Mouse (Mus musculus): Measurements from ENCODE around the gene Arrdc2. TPM values are rescaled to one million over a fixed set of nuclear protein-coding genes. Genes with fewer than 3 reads are reported as not detected.

The Arrdc2 gene
- polyA plus RNA-seq, 1 experiment: 49.9 TPM

DNA sequence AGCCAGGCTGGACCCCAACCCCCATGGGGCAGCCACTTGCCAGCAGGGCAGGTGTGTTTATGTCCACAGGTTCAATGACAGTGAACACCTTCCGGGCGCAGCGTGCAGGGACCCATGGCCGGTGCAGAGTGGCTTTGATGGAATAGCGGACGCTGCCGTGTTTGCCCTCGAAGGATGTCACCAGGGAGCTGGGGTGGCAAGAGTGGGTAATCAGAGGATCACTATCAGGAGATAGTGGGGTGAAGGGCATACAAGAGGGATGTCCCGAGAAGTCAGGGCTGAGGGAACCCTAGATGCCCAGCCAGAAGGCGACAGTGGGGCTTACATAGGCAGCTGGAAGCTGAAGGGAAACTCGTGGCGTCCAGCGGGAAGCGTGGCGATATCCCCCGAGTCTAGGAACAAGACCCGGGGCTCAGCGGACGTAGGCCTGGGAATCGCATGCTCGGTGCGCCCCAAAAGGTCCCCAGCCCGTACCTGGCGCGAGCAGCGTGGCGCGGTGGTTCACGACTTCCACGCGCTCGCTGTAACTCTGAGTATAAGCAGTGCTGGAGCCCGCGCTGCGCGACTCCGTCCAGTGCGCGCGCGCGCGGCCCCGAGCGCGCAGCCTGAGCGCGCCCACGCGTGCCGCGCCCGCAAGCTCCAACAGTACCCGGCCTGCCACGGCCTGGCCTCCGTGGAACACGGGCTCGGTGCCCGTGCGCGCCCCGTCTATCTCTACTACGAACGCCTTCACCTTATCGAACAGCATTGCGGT is 689 bp downstream of the Arrdc2 start:
- H3K4me3 ChIP-seq (ENCODE audit: low read depth, low read length): peak overlapping the region; percentile 72
- peak overlapping the region; percentile 87 for H3K27ac ChIP-seq (ENCODE audit: insufficient read depth, low read depth, low read length)
- TF ChIP-seq POLR2A (IDR thresholded peaks at IDR 0.05; ENCODE audit: low read depth, low read length) (no peak), CTCF (IDR thresholded peaks at IDR 0.05; ENCODE audit: extremely low read depth, insufficient read length, insufficient replicate concordance, low read depth, low read length) (no peak)
- H3K27me3 ChIP-seq (ENCODE audit: control insufficient read depth, insufficient read depth, low read length): no peaks in the 10 kb centered on the region
- 1% methylated on average over 66 of the region's 66 CpGs for WGBS
- peaks cover 11% of the 10 kb centered on the region for H3K4me1 ChIP-seq (ENCODE audit: control insufficient read depth, insufficient read depth, insufficient read length, low read length)
- H3K36me3 ChIP-seq (ENCODE audit: control insufficient read depth, insufficient read depth, low read length): peaks cover 9% of the 10 kb centered on the region; the same call in 1 of the 2 replicates

DNA sequence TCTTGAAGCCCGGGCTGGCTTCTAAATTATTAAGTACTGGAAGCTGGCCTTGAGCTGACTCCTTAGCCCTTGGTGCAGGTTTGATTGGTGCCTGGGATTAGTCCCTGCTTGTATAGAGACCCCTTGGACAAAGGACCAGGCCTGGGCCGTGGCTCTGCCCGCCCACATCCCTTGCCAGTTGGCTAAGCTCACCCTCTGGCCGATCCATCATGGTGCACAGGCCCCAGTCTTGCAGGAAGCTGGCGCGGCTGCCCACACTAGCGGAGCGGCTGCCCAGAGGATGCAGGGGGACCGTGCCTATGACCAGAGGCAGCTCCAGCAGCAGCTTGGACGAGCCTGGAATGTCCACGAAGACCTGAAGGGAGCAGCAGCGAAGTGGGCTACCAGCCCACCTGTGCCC is 2.9 kb downstream of the Arrdc2 start:
- Histone ChIP-seq H3K27me3 (ENCODE audit: control insufficient read depth, insufficient read depth, low read length) (no peaks in the 10 kb centered on the region), H3K36me3 (ENCODE audit: control insufficient read depth, insufficient read depth, low read length) (peaks cover 9% of the 10 kb centered on the region; the same call in 1 of the 2 replicates), H3K4me1 (ENCODE audit: control insufficient read depth, insufficient read depth, insufficient read length, low read length) (peaks cover 17% of the 10 kb centered on the region), H3K4me3 (ENCODE audit: low read depth, low read length) (no peak overlapping the region), H3K27ac (ENCODE audit: insufficient read depth, low read depth, low read length) (no peak overlapping the region)
- 90% methylated on average over 12 of the region's 12 CpGs for WGBS
- TF ChIP-seq POLR2A (IDR thresholded peaks at IDR 0.05; ENCODE audit: low read depth, low read length) (no peak), CTCF (IDR thresholded peaks at IDR 0.05; ENCODE audit: extremely low read depth, insufficient read length, insufficient replicate concordance, low read depth, low read length) (no peak)

DNA sequence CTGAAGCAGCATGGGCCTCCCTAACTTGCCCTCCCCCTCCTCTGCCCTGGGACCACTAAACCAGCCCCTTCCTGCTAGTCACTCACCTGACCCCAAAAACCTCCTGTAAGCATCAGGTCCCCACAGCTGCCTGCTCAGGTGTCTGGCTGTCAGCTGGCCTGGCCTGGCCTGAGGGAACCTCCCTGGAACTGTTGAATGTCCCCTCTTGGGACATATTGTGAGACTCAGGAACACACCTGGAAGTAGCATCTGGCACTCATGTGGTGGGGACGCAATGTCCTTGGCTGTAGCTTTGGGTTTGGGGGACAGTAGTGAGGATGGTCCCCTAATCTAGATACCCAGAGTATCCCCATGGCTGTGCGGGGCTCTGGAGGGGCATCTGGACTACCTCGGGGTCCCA is 5.4 kb downstream of the Arrdc2 start:
- H3K27ac ChIP-seq (ENCODE audit: insufficient read depth, low read depth, low read length): no peak overlapping the region
- TF ChIP-seq POLR2A (IDR thresholded peaks at IDR 0.05; ENCODE audit: low read depth, low read length) (no peak), CTCF (IDR thresholded peaks at IDR 0.05; ENCODE audit: extremely low read depth, insufficient read length, insufficient replicate concordance, low read depth, low read length) (no peak)
- 93% methylated on average over 3 of the region's 3 CpGs for WGBS
- no peak overlapping the region for H3K4me3 ChIP-seq (ENCODE audit: low read depth, low read length)
- H3K4me1 ChIP-seq (ENCODE audit: control insufficient read depth, insufficient read depth, insufficient read length, low read length): peaks cover 11% of the 10 kb centered on the region
- peaks cover 9% of the 10 kb centered on the region; the same call in 1 of the 2 replicates for H3K36me3 ChIP-seq (ENCODE audit: control insufficient read depth, insufficient read depth, low read length)
- no peaks in the 10 kb centered on the region for H3K27me3 ChIP-seq (ENCODE audit: control insufficient read depth, insufficient read depth, low read length)

DNA sequence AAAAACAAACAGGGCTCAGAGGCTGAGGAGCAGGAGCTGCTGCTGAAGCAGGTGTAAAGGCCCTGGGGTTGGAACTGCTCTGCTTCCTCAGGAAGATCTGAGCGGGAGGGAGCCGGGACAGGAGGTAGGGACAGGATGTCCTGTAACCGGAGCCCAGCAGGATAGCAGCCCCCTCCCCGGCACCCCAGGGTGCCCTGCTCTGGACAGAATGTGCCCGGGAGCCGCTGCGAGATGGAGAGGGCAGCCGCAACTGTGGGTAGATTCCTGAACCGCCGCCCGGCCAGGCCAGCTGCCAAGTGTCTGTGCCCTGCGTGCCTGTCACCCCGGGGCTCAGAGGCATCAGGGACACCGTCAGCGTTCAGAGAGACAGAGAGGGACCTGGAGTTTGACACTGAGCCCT is 6.0 kb downstream of the Arrdc2 start:
- Histone ChIP-seq H3K27me3 (ENCODE audit: control insufficient read depth, insufficient read depth, low read length) (no peaks in the 10 kb centered on the region), H3K4me1 (ENCODE audit: control insufficient read depth, insufficient read depth, insufficient read length, low read length) (peaks cover 8% of the 10 kb centered on the region), H3K36me3 (ENCODE audit: control insufficient read depth, insufficient read depth, low read length) (peaks cover 9% of the 10 kb centered on the region; the same call in 1 of the 2 replicates), H3K27ac (ENCODE audit: insufficient read depth, low read depth, low read length) (peak overlapping the region; percentile 33; the same call in 1 of the 2 replicates), H3K4me3 (ENCODE audit: low read depth, low read length) (no peak overlapping the region)
- WGBS: 54% methylated on average over 15 of the region's 15 CpGs
- no peak for TF ChIP-seq POLR2A (IDR thresholded peaks at IDR 0.05; ENCODE audit: low read depth, low read length)
- no peak for TF ChIP-seq CTCF (IDR thresholded peaks at IDR 0.05; ENCODE audit: extremely low read depth, insufficient read length, insufficient replicate concordance, low read depth, low read length)

DNA sequence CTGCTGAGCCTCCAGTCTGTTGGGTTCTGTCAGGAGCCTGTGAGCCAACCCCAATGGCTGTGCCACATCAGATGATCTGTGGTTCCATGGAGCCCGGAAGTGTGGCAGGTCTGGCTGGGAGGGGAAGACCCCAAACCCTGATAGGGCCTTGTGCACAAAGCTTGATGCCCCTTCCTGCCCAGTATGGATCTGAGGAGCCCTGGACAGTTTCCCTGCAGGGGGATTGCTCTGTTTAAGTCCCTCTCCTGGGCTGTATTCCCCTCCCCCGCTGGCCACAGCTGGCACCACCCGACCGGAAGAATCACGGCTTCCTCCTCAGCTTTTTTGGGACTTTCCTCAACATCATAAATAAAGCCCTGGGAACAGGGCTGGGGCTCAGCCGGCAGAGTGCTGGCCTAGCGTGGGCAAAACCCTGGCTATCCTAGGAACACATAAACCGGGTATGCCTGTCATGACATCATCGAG is 6.5 kb downstream of the Arrdc2 start:
- peaks cover 6% of the 10 kb centered on the region for H3K4me1 ChIP-seq (ENCODE audit: control insufficient read depth, insufficient read depth, insufficient read length, low read length)
- H3K36me3 ChIP-seq (ENCODE audit: control insufficient read depth, insufficient read depth, low read length): peaks cover 9% of the 10 kb centered on the region; the same call in 1 of the 2 replicates
- no peaks in the 10 kb centered on the region for H3K27me3 ChIP-seq (ENCODE audit: control insufficient read depth, insufficient read depth, low read length)
- WGBS: 54% methylated on average over 9 of the region's 9 CpGs
- no peak overlapping the region for H3K4me3 ChIP-seq (ENCODE audit: low read depth, low read length)
- TF ChIP-seq POLR2A (IDR thresholded peaks at IDR 0.05; ENCODE audit: low read depth, low read length) (no peak), CTCF (IDR thresholded peaks at IDR 0.05; ENCODE audit: extremely low read depth, insufficient read length, insufficient replicate concordance, low read depth, low read length) (no peak)
- H3K27ac ChIP-seq (ENCODE audit: insufficient read depth, low read depth, low read length): peak overlapping the region; percentile 33; the same call in 1 of the 2 replicates

GRCm38 (mm10) chr8:70832371-70832770 is 7.1 kb downstream of the Arrdc2 start:
- H3K4me1 ChIP-seq (ENCODE audit: control insufficient read depth, insufficient read depth, insufficient read length, low read length): peaks cover 6% of the 10 kb centered on the region
- no peaks in the 10 kb centered on the region for H3K27me3 ChIP-seq (ENCODE audit: control insufficient read depth, insufficient read depth, low read length)
- TF ChIP-seq POLR2A (IDR thresholded peaks at IDR 0.05; ENCODE audit: low read depth, low read length) (no peak), CTCF (IDR thresholded peaks at IDR 0.05; ENCODE audit: extremely low read depth, insufficient read length, insufficient replicate concordance, low read depth, low read length) (no peak)
- no peak overlapping the region for H3K4me3 ChIP-seq (ENCODE audit: low read depth, low read length)
- WGBS: 82% methylated on average over 11 of the region's 11 CpGs
- H3K27ac ChIP-seq (ENCODE audit: insufficient read depth, low read depth, low read length): no peak overlapping the region
- peaks cover 9% of the 10 kb centered on the region; the same call in 1 of the 2 replicates for H3K36me3 ChIP-seq (ENCODE audit: control insufficient read depth, insufficient read depth, low read length)

- no peak for TF ChIP-seq CTCF (IDR thresholded peaks at IDR 0.05; ENCODE audit: extremely low read depth, insufficient read length, insufficient replicate concordance, low read depth, low read length)
- TF ChIP-seq POLR2A (IDR thresholded peaks at IDR 0.05; ENCODE audit: low read depth, low read length): no peak
- H3K4me1 ChIP-seq (ENCODE audit: control insufficient read depth, insufficient read depth, insufficient read length, low read length): peaks cover 6% of the 10 kb centered on the region
- 81% methylated on average over 8 of the region's 8 CpGs for WGBS
- H3K36me3 ChIP-seq (ENCODE audit: control insufficient read depth, insufficient read depth, low read length): peaks cover 9% of the 10 kb centered on the region; the same call in 1 of the 2 replicates
- no peak overlapping the region for H3K4me3 ChIP-seq (ENCODE audit: low read depth, low read length)
- no peaks in the 10 kb centered on the region for H3K27me3 ChIP-seq (ENCODE audit: control insufficient read depth, insufficient read depth, low read length)
- H3K27ac ChIP-seq (ENCODE audit: insufficient read depth, low read depth, low read length): no peak overlapping the region
These were observed 8.0 kb downstream of the Arrdc2 start for GRCm38 (mm10) chr8:70831517-70831916.
